Comparison of ENCODE assay signal across 46 mouse cellular contexts in genomic region chr19:13828447-13828846, GRCm38 (mm10). TPM values are rescaled to one million over a fixed set of nuclear protein-coding genes. Genes with fewer than 3 reads are reported as not detected.
"Had no signal": no experiment of that assay in that cellular context is flagged by ENCODE, and none has a peak within 500 bp of the region (broad histone marks: within the 10 kb centered on the region; RNA-seq: fewer than 3 reads in every experiment).

No protein-coding gene starts in this region.

- DNase-seq: left cerebral cortex, postnatal 4 days; liver; liver, embryonic 13.5 days; liver, postnatal 0 days; lung, adult 18-20 months; lung, adult 2 months; lung, embryonic 14.5 days; lung, postnatal 10 days; lung, postnatal 14 days; lung, postnatal 36 days; lung, postnatal 4 days had no signal

- H3K9me3 ChIP-seq: limb, embryonic 10.5 days; limb, embryonic 12.5 days; limb, embryonic 13.5 days; limb, embryonic 15.5 days; liver, embryonic 12.5 days; liver, embryonic 13.5 days; liver, embryonic 15.5 days; lung, embryonic 15.5 days; megakaryocyte, embryonic 14.5 days; midbrain, embryonic 10.5 days; midbrain, embryonic 13.5 days; midbrain, embryonic 15.5 days; neural tube, embryonic 12.5 days; neural tube, embryonic 13.5 days had no signal

- H3K4me2 ChIP-seq: limb, embryonic 12.5 days; limb, embryonic 13.5 days; limb, embryonic 15.5 days; liver, embryonic 11.5 days; liver, embryonic 12.5 days; liver, embryonic 13.5 days; liver, embryonic 15.5 days; lung, embryonic 14.5 days; lung, embryonic 15.5 days; midbrain, embryonic 13.5 days; midbrain, embryonic 15.5 days; neural tube, embryonic 12.5 days; neural tube, embryonic 13.5 days had no signal

- H3K4me3 ChIP-seq: left cerebral cortex, adult 2 months; limb, embryonic 10.5 days; limb, embryonic 12.5 days; limb, embryonic 13.5 days; limb, embryonic 15.5 days; liver, embryonic 12.5 days; liver, embryonic 13.5 days; liver, embryonic 15.5 days; lung, embryonic 15.5 days; megakaryocyte, embryonic 14.5 days; midbrain, embryonic 10.5 days; midbrain, embryonic 13.5 days; midbrain, embryonic 15.5 days; myocyte; neural tube, embryonic 12.5 days; neural tube, embryonic 13.5 days had no signal

- H3K27ac ChIP-seq: left cerebral cortex, adult 2 months; limb, embryonic 10.5 days; limb, embryonic 12.5 days; limb, embryonic 13.5 days; limb, embryonic 15.5 days; liver, embryonic 12.5 days; liver, embryonic 13.5 days; liver, embryonic 14.5 days; liver, embryonic 15.5 days; lung, embryonic 15.5 days; macrophage; midbrain, embryonic 10.5 days; midbrain, embryonic 13.5 days; midbrain, embryonic 15.5 days; neural tube, embryonic 12.5 days; neural tube, embryonic 13.5 days had no signal

- H3K4me1 ChIP-seq: limb, embryonic 10.5 days; limb, embryonic 12.5 days; limb, embryonic 13.5 days; limb, embryonic 15.5 days; liver, embryonic 12.5 days; liver, embryonic 13.5 days; liver, embryonic 15.5 days; lung, embryonic 15.5 days; megakaryocyte, embryonic 14.5 days; midbrain, embryonic 10.5 days; midbrain, embryonic 13.5 days; midbrain, embryonic 15.5 days; neural tube, embryonic 12.5 days; neural tube, embryonic 13.5 days had no signal

- H3K36me3 ChIP-seq: limb, embryonic 10.5 days; limb, embryonic 12.5 days; limb, embryonic 13.5 days; limb, embryonic 15.5 days; liver, embryonic 12.5 days; liver, embryonic 13.5 days; liver, embryonic 15.5 days; lung, embryonic 15.5 days; midbrain, embryonic 10.5 days; midbrain, embryonic 13.5 days; midbrain, embryonic 15.5 days; neural tube, embryonic 12.5 days; neural tube, embryonic 13.5 days had no signal

- H3K27me3 ChIP-seq: limb, embryonic 12.5 days; limb, embryonic 13.5 days; limb, embryonic 15.5 days; liver, embryonic 12.5 days; liver, embryonic 13.5 days; liver, embryonic 15.5 days; lung, embryonic 15.5 days; megakaryocyte, embryonic 14.5 days; midbrain, embryonic 13.5 days; midbrain, embryonic 15.5 days; neural tube, embryonic 12.5 days; neural tube, embryonic 13.5 days had no signal

- ATAC-seq: liver, embryonic 12.5 days; liver, postnatal 0 days; lung, postnatal 0 days; midbrain, embryonic 13.5 days; midbrain, embryonic 15.5 days; midbrain, embryonic 16.5 days had no signal

- H3K9ac ChIP-seq: limb, embryonic 12.5 days; limb, embryonic 13.5 days; limb, embryonic 15.5 days; liver, embryonic 12.5 days; liver, embryonic 13.5 days; liver, embryonic 14.5 days; liver, embryonic 15.5 days; liver, postnatal 0 days; lung, embryonic 14.5 days; lung, embryonic 15.5 days; midbrain, embryonic 13.5 days; midbrain, embryonic 15.5 days; neural tube, embryonic 12.5 days; neural tube, embryonic 13.5 days had no signal

RNA-seq across cellular contexts. Expression of gene Olfr1500, which starts 1.8 kb away (rescaled TPM):
- total RNA-seq: left cerebral cortex, adult 2 months; left cerebral cortex, adult 8-10 months; left cerebral cortex, postnatal 10 days; left cerebral cortex, postnatal 14 days; left cerebral cortex, postnatal 25 days; left cerebral cortex, postnatal 36 days; left cerebral cortex, postnatal 4 days; liver, adult 2 months; megakaryocyte progenitor cell, adult 5-6 weeks; megakaryocyte, adult 5-6 weeks; megakaryocyte-erythroid progenitor cell, adult 5-6 weeks; monocyte, adult 5-6 weeks had no signal
- polyA plus RNA-seq: limb, embryonic 10.5 days; limb, embryonic 11.5 days; limb, embryonic 12.5 days; limb, embryonic 13.5 days; limb, embryonic 14.5 days; limb, embryonic 15.5 days; liver, adult 2 months; liver, embryonic 11.5 days; liver, embryonic 12.5 days; liver, embryonic 13.5 days; liver, embryonic 14.5 days; liver, embryonic 15.5 days; liver, embryonic 16.5 days; liver, postnatal 0 days; lung, adult 2 months; lung, embryonic 14.5 days; lung, embryonic 15.5 days; lung, embryonic 16.5 days; lung, postnatal 0 days; macrophage; midbrain, embryonic 10.5 days; midbrain, embryonic 13.5 days; midbrain, embryonic 15.5 days; midbrain, embryonic 16.5 days; myocyte; neural tube, embryonic 11.5 days; neural tube, embryonic 12.5 days; neural tube, embryonic 13.5 days had no signal

RNA-seq across cellular contexts. Expression of gene Olfr1499, which starts 9.2 kb away (rescaled TPM):
- total RNA-seq: left cerebral cortex, adult 2 months; left cerebral cortex, adult 8-10 months; left cerebral cortex, postnatal 10 days; left cerebral cortex, postnatal 14 days; left cerebral cortex, postnatal 25 days; left cerebral cortex, postnatal 36 days; left cerebral cortex, postnatal 4 days; liver, adult 2 months; megakaryocyte progenitor cell, adult 5-6 weeks; megakaryocyte, adult 5-6 weeks; megakaryocyte-erythroid progenitor cell, adult 5-6 weeks; monocyte, adult 5-6 weeks had no signal
- polyA plus RNA-seq: limb, embryonic 10.5 days; limb, embryonic 11.5 days; limb, embryonic 12.5 days; limb, embryonic 13.5 days; limb, embryonic 14.5 days; limb, embryonic 15.5 days; liver, adult 2 months; liver, embryonic 11.5 days; liver, embryonic 12.5 days; liver, embryonic 13.5 days; liver, embryonic 14.5 days; liver, embryonic 15.5 days; liver, embryonic 16.5 days; liver, postnatal 0 days; lung, adult 2 months; lung, embryonic 14.5 days; lung, embryonic 15.5 days; lung, embryonic 16.5 days; lung, postnatal 0 days; macrophage; midbrain, embryonic 10.5 days; midbrain, embryonic 13.5 days; midbrain, embryonic 15.5 days; midbrain, embryonic 16.5 days; myocyte; neural tube, embryonic 11.5 days; neural tube, embryonic 12.5 days; neural tube, embryonic 13.5 days had no signal

RNA-seq across cellular contexts. Expression of gene Olfr1501, which starts 22.0 kb away (rescaled TPM):
- total RNA-seq: left cerebral cortex, adult 2 months; left cerebral cortex, adult 8-10 months; left cerebral cortex, postnatal 10 days; left cerebral cortex, postnatal 14 days; left cerebral cortex, postnatal 25 days; left cerebral cortex, postnatal 36 days; left cerebral cortex, postnatal 4 days; liver, adult 2 months; megakaryocyte progenitor cell, adult 5-6 weeks; megakaryocyte, adult 5-6 weeks; megakaryocyte-erythroid progenitor cell, adult 5-6 weeks; monocyte, adult 5-6 weeks had no signal
- polyA plus RNA-seq: limb, embryonic 10.5 days; limb, embryonic 11.5 days; limb, embryonic 12.5 days; limb, embryonic 13.5 days; limb, embryonic 14.5 days; limb, embryonic 15.5 days; liver, adult 2 months; liver, embryonic 11.5 days; liver, embryonic 12.5 days; liver, embryonic 13.5 days; liver, embryonic 14.5 days; liver, embryonic 15.5 days; liver, embryonic 16.5 days; liver, postnatal 0 days; lung, adult 2 months; lung, embryonic 14.5 days; lung, embryonic 15.5 days; lung, embryonic 16.5 days; lung, postnatal 0 days; macrophage; midbrain, embryonic 10.5 days; midbrain, embryonic 13.5 days; midbrain, embryonic 15.5 days; midbrain, embryonic 16.5 days; myocyte; neural tube, embryonic 11.5 days; neural tube, embryonic 12.5 days; neural tube, embryonic 13.5 days had no signal

RNA-seq across cellular contexts. Expression of gene Olfr1497, which starts 30.4 kb away (rescaled TPM):
- total RNA-seq: left cerebral cortex, adult 2 months; left cerebral cortex, adult 8-10 months; left cerebral cortex, postnatal 10 days; left cerebral cortex, postnatal 14 days; left cerebral cortex, postnatal 25 days; left cerebral cortex, postnatal 36 days; left cerebral cortex, postnatal 4 days; liver, adult 2 months; megakaryocyte progenitor cell, adult 5-6 weeks; megakaryocyte, adult 5-6 weeks; megakaryocyte-erythroid progenitor cell, adult 5-6 weeks; monocyte, adult 5-6 weeks had no signal
- polyA plus RNA-seq: limb, embryonic 10.5 days; limb, embryonic 11.5 days; limb, embryonic 12.5 days; limb, embryonic 13.5 days; limb, embryonic 14.5 days; limb, embryonic 15.5 days; liver, adult 2 months; liver, embryonic 11.5 days; liver, embryonic 12.5 days; liver, embryonic 13.5 days; liver, embryonic 14.5 days; liver, embryonic 15.5 days; liver, embryonic 16.5 days; liver, postnatal 0 days; lung, adult 2 months; lung, embryonic 14.5 days; lung, embryonic 15.5 days; lung, embryonic 16.5 days; lung, postnatal 0 days; macrophage; midbrain, embryonic 10.5 days; midbrain, embryonic 13.5 days; midbrain, embryonic 15.5 days; midbrain, embryonic 16.5 days; myocyte; neural tube, embryonic 11.5 days; neural tube, embryonic 12.5 days; neural tube, embryonic 13.5 days had no signal

RNA-seq across cellular contexts. Expression of gene Olfr1502, which starts 33.1 kb away (rescaled TPM):
- total RNA-seq: left cerebral cortex, adult 2 months; left cerebral cortex, adult 8-10 months; left cerebral cortex, postnatal 10 days; left cerebral cortex, postnatal 14 days; left cerebral cortex, postnatal 25 days; left cerebral cortex, postnatal 36 days; left cerebral cortex, postnatal 4 days; liver, adult 2 months; megakaryocyte progenitor cell, adult 5-6 weeks; megakaryocyte, adult 5-6 weeks; megakaryocyte-erythroid progenitor cell, adult 5-6 weeks; monocyte, adult 5-6 weeks had no signal
- polyA plus RNA-seq: limb, embryonic 10.5 days; limb, embryonic 11.5 days; limb, embryonic 12.5 days; limb, embryonic 13.5 days; limb, embryonic 14.5 days; limb, embryonic 15.5 days; liver, adult 2 months; liver, embryonic 11.5 days; liver, embryonic 12.5 days; liver, embryonic 13.5 days; liver, embryonic 14.5 days; liver, embryonic 15.5 days; liver, embryonic 16.5 days; liver, postnatal 0 days; lung, adult 2 months; lung, embryonic 14.5 days; lung, embryonic 15.5 days; lung, embryonic 16.5 days; lung, postnatal 0 days; macrophage; midbrain, embryonic 10.5 days; midbrain, embryonic 13.5 days; midbrain, embryonic 15.5 days; midbrain, embryonic 16.5 days; myocyte; neural tube, embryonic 11.5 days; neural tube, embryonic 12.5 days; neural tube, embryonic 13.5 days had no signal
